In the genomic region with DNA sequence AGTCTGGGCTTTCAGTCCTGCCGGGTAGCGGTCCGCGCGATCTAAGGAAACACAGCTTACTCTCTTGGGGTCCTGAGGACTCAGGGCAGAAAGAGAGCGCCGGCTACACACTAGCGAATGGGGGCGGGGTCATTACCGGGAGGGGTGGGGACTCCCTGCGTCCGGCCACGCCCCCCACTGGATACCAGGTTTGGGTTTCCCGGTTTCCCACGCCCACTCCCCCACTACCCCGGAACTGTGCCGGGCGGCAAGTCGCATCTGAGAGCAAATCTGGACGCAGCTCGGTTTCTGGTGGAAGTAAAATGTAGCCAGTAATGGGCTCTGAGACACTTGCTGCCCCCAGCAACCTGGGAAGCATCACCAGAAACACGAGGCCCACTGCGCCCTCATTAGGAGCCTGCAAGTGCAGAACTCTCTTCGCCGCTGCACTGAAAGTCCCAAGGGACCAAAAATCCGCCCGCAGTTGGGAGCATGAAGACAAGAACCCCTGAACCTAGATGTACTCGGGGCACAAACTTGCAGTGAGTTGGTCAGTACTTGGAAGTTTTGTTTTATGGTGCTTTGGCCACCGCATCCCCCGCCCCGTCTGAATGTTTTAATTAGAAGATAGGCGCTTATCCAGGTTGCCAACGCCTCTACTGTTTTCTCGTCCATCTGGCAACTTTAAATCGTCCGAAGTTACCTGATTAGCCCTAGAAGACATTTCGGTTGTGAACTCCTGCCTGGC, we compare ENCODE assay signal across 8 mouse cellular contexts. TPM values are rescaled to one million over a fixed set of nuclear protein-coding genes. Genes with fewer than 3 reads are reported as not detected.
A peak's percentile ranks its signal among the peaks of the same experiment; 100 is the strongest.
DNase-seq lines count a peak whose midpoint lies in the region; ATAC-seq lines count a peak whose summit lies in the region.

A gene (minus strand): TSS at position 85 of the 727 bp plus-strand sequence.

- H3K9me3 ChIP-seq in hindbrain, embryonic 11.5 days (ENCODE audit: control insufficient read depth, low read length), result no peaks in the 10 kb centered on the region

- H3K4me1 ChIP-seq in hindbrain, embryonic 11.5 days (replicated peaks; ENCODE audit: control insufficient read depth, insufficient read depth, low read length), result peaks cover 5% of the 10 kb centered on the region; the same call in 1 of the 2 replicates

- DNase-seq in CD4-positive helper T cell, adult 2 months (ENCODE audit: low read depth, low spot score), result peak; percentile 19
- DNase-seq in adrenal gland, postnatal 36 days, result peak; percentile 74 to 87
- DNase-seq in gastrocnemius, adult 18-20 months (ENCODE audit: low spot score), result peak; percentile 41
- peak; percentile 87 for DNase-seq in hindbrain, embryonic 11.5 days (ENCODE audit: low spot score)
- peak in 1 of 2 experiments; percentile 13 for DNase-seq in layer of hippocampus, postnatal 14 days (ENCODE audit: low spot score in 2 of 2)
- DNase-seq in lung, postnatal 14 days, result peak; percentile 80
- DNase-seq in retina, embryonic 14.5 days (ENCODE audit: low spot score), result peak; percentile 96
- peak; percentile 39 for DNase-seq in urinary bladder, postnatal 25 days (ENCODE audit: low spot score)

- H3K27me3 ChIP-seq in hindbrain, embryonic 11.5 days (ENCODE audit: control insufficient read depth, insufficient read depth, low read length), result peaks cover 32% of the 10 kb centered on the region

- H3K9ac ChIP-seq in hindbrain, embryonic 11.5 days (ENCODE audit: low read depth, low read length), result peak within 1 kb of the TSS; percentile 56

- 1% methylated on average over 37 of the region's 37 CpGs for WGBS in hindbrain, embryonic 11.5 days

- no peaks in the 10 kb centered on the region for H3K36me3 ChIP-seq in hindbrain, embryonic 11.5 days (ENCODE audit: control insufficient read depth, insufficient read depth, low read length)

- peak within 1 kb of the TSS; percentile 58; the same call in 1 of the 2 replicates for H3K27ac ChIP-seq in hindbrain, embryonic 11.5 days (ENCODE audit: low read depth, low read length)

- peak within 1 kb of the TSS; percentile 100 for H3K4me2 ChIP-seq in hindbrain, embryonic 11.5 days (replicated peaks; ENCODE audit: low read depth, low read length)

- ATAC-seq in hindbrain, embryonic 11.5 days (ENCODE audit: low FRiP score), result peak; percentile 89

- H3K4me3 ChIP-seq in hindbrain, embryonic 11.5 days (ENCODE audit: low read depth, low read length), result peak within 1 kb of the TSS; percentile 61

RNA-seq across cellular contexts. Expression of the gene that starts here (rescaled TPM):
- 100 to 1,000 TPM in 1 of 2 experiments, 10 to 100 TPM in 1; 65.4 to 116 TPM for total RNA-seq in adrenal gland, postnatal 36 days (2021)
- total RNA-seq in gastrocnemius, adult 18-20 months (2021), result 10 to 100 TPM in 1 of 2 experiments, 1 to 10 TPM in 1; 7.6 to 19.5 TPM
- polyA plus RNA-seq in hindbrain, embryonic 11.5 days (2014; fragmentation: Nextera tagmentation; extraction: Ambion mirVana), result 20.1 and 24.9 TPM in 2 replicates
- 10 to 100 TPM; 18.8 to 19.7 TPM for total RNA-seq in layer of hippocampus, postnatal 14 days (2021)
